Mouse (Mus musculus) lung, postnatal 4 days (tissue): ENCODE measurements around the gene Xylt1.

Experiments
- DNase-seq, 2 experiments: peaks; one replicate each; pipeline ENCODE4 v3.0.0; 2021

Gene Xylt1

DNA sequence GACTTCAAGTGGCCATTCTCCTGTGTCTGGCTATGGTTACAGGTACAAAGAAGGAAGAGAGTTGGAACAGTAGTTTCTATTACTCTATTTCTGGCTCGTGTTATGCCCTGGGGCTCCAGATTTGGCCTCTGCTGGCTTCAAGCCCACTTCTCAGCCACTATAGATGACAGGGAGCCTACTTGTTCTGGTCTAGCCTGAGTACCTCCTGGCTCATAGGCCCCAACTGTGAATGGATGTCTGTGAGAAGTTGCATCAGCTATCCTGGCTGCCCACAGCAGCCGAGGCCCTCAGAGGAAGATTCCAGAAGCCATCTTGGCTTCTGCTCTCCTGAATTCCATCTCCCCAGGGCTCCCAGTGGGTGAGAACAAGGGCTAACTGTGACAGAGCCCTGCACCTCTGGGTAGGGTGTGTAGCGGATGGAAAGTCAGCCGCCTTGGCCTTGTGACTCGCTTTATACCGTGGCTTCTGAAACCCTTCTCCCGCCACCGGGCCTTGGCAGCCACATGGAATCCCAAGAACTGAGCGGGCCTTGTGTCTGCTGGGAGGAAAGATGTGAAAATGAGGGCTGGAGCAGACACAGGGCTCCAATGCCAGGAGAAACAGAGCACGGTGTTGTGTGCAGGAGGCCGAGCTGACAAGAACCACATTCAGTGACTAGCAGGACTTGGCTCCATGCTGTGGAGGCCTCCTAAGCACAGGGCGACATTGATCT is 55.1 kb downstream of the Xylt1 start:
- DNase-seq = peak in 1 of 2 experiments; percentile 34

DNA sequence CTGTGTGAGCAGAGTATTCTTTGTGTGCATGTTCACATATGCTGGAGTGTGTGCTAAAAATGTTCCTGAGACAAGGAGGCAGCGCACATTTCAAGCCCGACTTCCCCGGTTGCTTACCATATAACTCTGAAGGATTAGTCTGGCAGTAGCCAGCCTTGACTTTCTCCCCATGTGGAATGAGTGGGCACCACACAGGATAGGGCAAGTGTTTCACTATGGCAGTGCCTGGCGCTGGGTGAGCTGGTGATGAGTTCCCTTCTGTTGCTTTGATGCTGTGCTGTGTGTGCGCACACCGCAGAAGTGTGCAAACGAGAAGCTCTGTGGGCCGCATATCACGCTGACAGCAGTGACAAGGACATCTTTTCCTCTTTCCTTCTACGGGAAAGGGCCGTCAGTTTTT is 56.1 kb downstream of the Xylt1 start:
- DNase-seq = no peak

DNA sequence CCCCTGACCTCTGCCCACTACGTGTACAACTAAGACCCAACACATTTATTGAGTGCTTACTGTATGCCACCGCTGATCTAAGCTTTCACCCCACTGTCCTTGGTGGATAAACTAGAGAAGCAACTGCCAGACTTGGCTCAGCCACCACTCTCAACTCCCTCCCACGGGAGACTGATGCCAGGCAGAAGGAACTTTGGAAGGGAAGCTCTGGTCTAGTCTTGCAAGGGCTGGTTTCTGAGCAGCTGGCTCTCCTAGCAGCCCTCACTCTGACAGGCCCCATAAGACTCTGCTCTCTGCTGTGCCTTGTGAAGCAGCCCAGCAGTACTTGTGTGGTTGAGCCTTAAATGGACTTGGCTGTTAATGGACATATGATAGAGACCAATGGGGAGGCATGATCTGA is 60.2 kb downstream of the Xylt1 start:
- no peak for DNase-seq

DNA sequence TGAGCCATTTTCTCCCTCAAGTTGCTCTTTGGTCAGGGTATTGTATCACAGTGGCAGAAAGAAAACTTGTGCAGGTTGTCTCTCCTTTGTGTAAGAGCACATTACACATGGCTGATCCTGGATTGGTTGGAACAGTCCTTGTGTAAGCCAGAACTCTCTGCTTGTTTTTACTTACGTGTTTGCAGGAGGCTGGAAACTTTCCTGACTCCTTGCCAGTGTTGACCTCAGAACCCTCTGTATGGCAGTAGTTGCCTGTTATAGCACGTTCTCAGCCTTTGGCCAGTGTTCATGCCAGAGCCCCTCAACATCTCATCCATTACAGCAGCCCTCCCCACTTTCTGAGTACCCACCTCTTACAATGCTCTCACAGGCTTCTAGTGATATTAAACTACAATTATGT is 61.9 kb downstream of the Xylt1 start:
- DNase-seq = no peak

DNA sequence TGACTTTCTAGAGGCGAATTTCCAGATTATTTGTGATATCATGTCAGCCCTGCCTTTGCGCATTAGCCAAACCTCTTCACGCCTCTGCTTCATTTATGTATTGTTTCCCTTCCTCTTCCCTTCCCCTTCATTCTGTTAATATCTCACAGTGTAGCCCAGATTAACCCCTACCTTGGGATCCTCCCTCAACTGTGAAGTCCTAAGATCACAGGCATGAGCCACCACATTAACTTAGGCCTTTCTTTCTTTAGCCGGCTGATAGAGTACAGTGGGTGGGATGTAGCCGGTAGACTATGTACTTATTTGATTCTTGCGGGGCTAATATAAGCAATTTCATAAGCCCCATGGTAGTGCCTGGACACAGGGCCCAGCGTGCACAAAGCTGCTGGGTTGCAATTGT is 62.4 kb downstream of the Xylt1 start:
- DNase-seq = no peak

DNA sequence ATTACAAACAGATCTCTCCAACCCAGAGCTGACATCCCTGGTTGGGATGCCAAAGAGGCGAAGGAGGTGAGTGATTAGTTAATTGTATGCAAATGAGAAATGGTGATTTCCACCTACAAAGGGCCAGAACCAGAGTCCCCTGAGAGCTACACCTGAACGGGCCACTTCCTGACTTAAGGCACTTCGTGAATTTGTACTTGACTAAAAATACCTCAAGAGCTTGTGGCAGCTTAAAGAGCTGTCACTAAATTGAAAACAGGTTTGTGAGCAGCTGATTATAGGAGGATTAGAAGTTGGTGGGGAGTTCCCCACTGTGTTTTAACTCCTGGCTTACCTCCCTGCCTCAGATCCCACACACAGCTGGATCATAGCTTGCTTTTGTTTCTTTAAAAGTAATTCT is 64.7 kb downstream of the Xylt1 start:
- DNase-seq = no peak

DNA sequence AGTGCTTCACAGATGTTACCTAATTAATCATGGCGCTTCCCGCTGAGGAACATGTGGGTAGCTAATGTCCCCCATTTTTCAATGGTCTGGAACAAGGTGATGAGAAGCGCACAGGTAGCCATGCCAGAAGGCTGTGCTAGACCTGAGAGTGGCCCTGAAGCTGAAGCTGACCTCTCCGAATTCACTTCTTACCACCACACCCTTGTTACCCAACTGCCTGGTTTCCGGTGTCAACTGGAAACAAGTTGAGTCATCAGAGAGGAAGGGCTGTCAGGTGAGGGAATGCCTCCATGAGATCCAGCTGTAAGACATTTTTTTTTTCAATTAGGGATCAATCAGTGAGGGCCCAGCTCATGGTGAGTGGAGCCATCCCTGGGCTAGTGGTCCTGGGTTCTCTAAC is 68.8 kb downstream of the Xylt1 start:
- no peak for DNase-seq

DNA sequence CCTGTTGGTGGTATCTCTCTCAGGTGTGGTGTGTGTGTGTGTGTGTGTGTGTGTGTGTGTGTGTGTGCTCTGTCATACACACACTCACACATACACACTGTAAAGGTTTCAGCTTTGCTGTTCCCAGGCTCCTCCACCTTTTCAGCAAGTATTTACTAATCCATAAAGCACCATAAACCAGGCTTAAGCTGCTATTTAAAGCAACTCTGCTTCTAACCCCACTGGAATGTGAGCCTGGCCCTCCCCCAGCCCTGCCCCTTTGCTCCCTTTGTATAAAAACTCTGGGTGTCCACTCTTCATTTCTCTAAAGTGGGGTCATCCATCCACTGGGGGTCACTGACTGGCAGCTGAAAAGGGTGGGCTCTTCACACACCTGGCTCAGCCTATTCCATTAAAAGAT is 70.4 kb downstream of the Xylt1 start:
- DNase-seq = no peak

DNA sequence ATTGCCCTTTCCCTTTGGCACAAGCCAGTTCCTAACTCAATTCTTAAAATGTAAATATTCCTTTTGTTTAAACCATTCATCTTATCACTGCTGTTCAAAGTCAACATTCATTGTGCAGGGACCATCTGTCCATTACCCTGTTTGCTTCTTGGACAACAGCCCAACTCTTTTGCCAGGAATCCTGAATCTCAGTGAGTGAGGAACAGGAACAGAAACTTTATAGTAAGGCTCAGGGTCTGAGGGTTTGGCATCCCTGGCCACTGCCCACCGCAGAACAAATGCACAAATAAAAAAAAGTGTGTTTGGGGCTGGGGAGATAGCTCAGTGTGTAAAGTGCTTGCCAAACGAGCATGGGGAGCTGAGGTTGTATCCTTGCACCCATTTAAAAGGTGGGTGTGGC is 71.5 kb downstream of the Xylt1 start:
- peak in 1 of 2 experiments; percentile 26 for DNase-seq

DNA sequence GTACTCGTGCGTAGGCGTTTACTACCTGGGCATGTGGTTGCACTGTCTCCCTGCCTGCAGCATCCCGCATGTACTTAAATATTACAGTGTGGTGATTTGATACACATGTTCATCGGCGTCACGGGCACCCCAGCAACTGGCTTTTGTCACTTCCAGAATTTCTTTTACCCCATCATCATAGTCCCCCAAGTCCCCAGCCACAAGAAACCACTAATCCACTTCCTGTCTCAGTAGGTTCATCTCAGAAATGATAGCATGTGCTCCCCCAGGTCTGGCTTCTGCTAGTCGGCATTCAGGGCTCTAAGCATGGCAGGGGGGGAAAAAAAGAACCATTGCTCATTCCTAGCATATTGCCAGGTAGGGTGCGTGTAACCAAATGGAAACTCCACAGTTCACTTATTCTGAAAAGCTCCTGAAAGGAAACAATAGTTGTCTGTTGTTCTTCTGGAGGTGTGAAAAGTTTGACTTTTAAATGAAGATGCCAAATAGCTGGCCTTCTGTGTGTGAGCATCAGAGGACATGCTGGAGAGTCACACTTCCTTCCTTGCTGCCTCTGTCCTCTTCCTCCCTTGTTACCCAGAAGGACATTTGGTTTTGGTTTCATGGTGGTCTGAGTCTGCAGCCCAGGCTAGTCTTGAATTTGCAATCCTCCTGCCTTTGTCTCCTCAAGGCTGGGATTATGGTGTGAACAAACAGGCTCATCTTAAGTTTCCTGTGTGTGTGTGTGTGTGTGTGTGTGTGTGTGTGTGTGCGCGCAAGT is 74.2 kb downstream of the Xylt1 start:
- no peak for DNase-seq

DNA sequence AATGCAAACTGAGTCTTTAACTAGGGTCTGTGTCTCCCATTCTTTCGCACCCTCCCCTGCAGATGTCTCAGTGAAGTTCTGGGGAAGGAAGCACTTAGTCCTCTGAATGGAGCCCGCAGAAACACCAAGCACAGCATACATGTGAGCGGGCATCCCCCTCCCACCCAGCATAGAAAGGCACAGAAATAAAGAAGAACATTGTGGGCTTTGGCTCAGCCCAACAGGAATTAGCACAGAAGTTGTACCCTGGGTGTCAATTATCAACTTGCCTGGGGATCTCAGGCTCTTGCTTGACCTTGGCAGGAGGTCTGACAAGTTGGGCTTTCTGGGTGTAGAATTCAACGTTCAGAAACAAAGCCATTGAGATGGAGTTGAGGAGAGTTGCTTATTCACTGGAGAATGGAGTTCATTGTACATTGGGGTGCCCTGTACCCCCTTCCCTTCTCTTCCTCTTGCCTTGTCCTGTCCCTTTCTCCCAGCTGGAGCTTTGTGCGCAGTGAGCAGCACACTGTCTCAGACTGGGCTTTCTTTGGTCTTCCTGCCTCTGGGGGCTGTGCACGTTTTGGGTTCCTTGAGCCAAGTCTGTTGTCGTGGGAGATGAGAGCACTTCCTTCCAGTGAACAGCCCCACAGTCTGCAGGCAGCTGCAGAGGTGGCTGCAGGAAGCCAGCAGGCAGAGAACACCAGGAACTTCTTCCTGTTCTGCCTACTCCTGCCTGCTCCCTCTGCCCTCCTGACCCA is 81.6 kb downstream of the Xylt1 start:
- peak; percentile 39 to 64 for DNase-seq

DNA sequence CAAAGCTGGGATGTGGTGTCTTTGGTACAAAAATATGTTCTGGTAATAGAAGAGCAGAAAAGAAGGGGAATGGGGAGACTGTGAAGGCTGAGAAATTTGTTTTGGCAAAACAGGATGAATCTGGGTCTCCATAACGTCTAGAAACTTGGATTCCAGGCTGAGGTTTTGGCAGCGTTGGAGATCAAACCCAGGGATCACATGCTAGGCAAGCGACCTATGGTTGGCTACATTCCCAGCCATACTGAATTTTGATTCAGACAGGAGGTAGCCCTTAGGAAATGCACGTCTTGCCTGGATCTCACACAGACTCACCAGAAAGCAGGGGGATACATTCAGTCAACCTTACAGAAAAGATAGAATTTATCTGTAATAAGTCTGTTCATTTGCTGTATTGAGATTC is 84.2 kb downstream of the Xylt1 start:
- no peak for DNase-seq

DNA sequence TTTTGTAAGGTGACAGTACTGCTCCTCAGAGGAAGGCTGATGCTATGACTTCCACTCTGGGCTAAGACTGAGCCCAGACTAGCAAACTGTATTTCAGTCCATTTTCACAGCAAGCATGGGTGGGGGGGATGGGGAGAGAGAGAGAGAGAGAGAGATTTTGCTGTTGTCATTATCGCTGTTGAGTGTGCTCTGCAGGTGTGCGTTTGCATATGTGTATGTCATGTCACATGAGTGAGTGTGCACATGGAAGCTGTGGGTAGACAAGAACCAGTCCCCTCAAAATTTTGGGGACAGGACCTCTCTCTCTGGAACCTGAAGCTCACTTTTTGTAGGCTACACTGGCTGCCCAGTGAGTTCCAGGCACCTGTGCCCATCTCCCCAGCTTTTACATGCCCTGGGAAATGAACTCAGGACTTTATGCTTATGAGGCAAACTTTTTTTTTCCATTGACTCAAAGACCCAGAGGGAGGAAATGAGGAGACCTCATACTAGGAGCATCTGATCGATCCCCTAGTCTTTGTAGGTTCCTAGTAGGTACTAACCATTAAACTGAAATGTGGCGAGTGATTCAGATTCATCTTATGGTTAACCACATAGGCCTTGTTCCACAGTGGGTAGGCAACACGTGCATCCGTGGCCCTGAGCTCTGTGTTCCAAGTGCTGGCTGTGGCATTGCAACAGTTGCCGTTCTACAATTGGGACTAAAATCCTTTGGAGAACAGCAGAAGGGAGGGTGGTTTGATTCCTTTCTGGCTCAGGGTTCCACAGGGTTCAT is 85.4 kb downstream of the Xylt1 start:
- DNase-seq = no peak

DNA sequence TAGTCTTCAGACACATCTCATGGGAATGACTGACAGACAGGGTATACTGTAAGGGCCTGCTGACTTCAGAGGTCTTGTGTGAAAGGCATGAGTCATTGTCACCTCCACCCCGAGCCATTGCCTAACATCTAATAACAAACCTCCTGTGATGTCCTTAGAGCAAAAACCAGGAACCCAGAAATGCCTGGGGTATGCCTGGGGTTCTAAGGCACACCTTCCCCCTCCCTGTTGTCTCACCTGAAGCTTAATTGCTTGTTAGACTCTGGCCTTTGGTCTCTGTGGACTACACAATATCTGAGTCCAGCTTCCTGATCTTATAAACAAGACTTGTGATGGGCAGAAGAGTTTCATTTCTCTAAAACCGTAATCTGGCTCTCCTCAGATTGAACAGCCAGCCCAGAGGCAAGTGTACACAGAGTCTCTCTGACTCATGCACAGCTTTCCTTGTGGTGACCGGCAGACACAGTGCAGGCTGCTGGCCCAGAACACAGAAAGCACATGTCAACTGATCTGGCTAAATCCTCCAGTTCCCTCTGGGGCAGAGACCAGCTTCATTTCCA is 89.5 kb downstream of the Xylt1 start:
- peak in 1 of 2 experiments; percentile 35 for DNase-seq

DNA sequence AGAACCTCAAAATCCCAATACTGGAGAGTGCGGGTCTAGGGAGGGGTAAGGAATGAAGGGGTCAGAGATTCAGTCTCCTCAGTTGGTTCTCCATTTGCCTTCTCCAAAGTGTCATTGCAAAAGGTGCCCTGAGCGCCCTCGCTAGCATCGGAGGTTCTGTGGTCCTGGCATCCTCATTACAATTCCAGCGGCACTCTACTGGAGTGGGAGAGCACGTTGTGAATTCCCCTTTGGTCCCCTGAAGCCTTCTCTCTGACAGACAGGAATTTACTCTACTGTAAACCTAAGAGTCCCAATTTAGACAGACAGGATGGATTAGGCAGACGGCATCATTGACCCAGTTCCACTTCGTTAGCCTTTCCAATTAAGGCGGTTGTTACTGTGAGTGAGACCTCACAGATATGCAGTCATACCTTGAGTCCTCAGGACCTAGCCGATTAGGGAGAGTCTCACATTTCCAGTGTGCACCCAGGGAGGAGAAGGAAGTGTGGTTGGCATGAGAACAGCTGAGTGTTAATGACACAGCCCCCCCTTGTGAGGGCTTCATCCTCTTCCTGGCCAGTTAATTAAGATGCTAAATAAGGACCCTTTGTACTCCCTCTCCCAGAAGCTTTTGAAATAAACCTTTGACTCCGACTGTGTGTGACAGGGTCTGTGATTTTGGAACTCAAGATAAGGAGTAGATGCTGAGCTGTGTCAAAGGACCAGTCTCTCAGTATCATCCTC is 91.4 kb downstream of the Xylt1 start:
- DNase-seq = no peak

DNA sequence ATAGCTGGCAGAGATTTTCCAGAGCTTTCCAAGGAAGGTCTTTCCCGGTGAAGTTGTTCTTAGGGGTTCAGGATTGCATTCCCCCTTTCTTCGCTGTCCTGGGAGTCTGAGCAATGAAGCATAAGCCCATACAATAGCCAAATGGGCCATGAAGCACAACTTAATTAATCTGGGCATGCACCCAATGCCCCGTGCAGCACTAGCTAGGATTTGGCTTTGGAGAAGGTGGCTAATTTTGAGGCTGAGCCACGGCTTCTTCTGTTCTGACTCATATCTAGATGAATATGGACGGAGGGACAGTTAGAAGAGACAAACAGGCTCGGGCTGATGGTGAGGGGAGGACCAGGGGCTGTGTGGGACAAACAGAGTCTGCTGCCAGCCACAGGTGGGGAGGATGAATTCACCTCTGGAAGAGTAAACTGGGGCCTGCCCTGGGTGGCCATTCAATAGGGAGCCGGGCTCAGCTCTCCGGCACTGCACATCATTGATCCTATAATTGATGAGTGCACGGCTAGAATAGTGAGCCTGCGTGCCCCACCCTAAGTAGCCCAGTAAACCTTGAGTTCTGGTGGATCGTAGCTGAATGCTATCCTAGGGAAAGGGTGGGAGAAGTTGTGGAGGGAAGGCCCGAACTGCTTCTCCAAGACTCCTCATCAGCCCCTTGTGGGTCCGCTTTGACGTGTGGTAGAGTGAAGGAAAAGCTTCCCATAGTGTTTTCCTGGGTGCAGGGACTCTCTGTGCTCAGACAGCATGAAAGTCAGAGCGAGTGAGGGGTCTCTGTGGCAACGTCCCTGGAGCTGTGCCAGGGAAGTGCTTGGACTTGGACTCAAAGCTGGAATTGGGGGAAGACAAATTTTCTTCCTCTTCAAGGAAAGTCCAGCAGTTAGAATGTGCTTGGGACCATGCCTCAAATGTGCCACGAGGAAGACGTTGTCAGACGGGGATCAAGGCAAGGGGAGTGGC is 92.3 kb downstream of the Xylt1 start:
- peak in 1 of 2 experiments; percentile 34 for DNase-seq

DNA sequence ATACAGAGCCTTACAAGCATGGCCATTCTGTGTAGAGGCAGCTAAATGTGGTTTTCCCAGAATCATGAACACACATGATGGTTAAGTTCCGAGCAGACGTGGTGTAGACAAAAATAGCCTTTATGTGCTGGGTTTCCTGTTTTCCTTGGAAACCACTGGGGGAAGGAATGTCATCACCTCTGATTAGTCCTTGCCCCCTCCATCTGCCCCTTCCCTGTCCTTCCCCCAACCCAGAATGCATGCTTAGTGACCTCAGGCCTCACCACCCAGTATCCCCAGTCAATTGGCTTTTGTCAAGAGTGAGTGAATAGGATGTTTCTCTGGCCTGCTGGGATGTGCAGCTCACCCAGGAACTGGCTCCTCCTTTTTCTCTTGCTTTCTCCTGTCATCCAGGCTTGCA is 93.5 kb downstream of the Xylt1 start:
- no peak for DNase-seq

DNA sequence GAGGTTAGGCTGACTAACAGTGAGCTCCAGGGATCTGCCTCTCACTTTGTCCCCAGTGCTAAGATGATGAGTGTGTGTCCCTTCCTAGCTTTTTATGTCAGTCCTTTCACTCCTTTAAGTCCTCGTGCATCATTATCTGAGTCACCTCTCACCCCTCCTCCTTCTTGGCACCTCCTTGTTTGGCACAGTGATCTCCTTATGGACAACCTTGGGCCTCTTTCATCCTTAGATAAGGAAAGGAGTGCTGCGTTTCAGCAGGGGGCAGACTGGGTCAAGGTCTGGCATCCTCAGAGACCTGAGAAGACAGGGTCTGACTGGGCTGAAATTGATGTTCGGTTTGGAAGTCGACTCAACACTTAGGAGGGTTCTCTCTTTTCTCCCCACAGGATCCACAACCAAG is 94.3 kb downstream of the Xylt1 start:
- no peak for DNase-seq

DNA sequence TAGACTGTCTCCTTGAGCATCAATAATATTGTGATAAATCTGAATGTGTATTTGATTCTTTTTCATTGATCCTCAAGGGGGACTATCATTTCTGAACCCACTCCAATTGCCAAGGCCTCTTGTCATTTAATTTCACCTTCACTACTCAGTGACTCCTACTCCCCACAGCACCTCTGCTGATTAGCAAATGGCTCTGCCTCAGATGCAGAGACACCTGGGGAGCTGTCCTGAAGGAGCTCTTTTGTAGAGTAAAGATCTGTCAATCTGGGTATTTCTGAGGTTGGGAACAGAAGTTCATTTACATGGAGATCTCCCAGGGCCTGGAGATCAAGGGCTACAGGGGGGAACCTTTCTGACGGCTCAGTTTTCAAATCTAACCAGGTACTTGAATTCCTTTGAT is 98.2 kb downstream of the Xylt1 start:
- no peak for DNase-seq

DNA sequence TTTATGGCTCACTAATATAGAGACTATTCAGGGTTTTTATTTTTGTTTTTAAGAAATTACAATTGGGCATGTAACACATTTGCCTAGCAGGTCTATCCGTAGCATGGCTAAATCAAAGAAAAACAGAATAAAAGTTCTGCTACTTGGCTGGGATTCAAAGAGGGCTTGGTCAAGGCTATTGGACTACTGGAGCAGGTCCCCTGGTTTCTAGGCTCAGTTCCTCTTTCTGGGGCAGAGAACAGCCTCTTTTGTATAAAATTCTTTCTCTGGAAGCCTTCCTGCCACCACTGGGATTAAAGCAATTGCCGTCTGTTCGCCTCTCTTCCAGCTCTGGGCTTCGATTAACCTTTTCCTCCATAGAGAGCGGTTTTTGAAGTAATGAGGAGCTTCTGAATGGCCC is 100.1 kb downstream of the Xylt1 start:
- DNase-seq = no peak

DNA sequence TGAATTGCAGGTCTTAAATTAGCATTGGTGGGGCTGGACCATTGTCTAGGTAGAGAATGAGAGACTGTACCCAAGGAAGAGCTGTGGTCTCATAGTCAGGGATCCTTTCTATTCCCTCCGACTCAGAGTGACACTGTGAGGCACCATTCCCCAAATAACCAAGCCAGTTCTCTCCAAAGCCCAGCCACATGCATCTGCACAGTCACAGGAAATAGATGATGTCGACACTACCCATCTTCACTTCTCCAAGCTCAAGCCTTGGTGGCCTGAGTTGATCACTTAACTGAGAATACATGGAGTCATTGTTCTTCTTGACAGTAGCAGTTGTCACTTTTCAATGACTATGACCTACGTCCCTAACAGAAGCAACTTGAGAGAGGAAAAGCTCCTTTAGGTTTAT is 100.6 kb downstream of the Xylt1 start:
- no peak for DNase-seq
